Mouse (Mus musculus) embryo, embryonic 11.5 days (tissue): ENCODE measurements around the gene Agtr1a.

Experiments
- DNase-seq: peaks from one replicate; pipeline ENCODE4 v3.0.0-alpha.2; 2012; ENCODE audit warnings: low read depth, low spot score

Gene Agtr1a

GRCm38 (mm10) chr13:30336148-30336801, at the start of gene Agtr1a:
Agtr1a (plus strand) TSS chr13:30336441.
- peak; percentile 47 for DNase-seq

- no peak for DNase-seq
Observed at GRCm38 (mm10) chr13:30310221-30310620, 26.0 kb upstream of the Agtr1a start.

DNA sequence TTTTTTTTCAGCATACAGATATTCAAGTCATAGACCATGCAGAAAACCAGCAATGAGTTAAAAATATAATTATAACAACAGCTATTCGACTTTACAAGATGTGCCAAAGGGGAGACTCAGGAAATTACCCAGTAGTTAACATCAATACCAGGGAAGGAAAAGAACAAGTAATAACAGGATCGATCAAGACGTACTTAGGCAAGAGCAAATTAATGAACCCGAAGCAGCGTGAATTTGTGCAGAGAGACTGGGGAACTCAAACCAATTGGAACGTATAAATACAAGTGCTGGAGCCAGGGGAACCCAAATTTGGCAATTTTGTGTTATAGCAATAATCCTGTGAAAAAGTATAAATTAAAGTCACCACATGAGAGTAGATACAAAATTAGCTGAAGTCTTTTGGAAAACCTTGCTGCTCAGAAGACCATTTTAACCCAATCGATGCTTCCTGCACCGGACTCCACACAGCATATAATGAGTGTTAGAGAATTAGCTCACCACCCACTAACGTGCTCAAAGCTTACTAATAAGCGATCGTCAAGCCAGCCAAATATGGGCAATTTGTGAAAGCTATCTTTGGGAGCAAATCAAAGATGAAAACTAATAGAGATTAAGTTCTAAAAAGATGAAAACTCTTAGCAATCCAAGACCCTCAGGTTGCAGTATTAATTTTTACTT, 11.4 kb upstream of the Agtr1a start:
- DNase-seq = no peak

DNA sequence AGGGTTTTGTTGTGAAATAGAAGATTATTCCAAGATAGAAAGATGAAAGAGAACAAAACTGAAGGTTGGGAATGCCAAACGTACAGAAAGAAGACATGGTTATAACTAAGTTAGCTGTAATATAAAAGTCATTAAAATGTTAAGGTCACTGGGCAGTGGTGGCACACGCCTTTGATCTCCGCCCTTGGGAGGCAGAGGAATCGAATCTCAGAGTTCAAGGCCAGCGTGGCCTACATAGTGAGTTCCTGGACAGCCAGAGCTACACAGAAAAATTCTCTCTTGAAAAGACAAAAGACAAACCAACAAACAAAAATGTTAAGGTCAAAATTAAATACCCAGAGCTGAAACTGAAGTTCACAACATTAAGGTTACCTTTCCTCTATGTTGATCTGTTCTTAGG, 5.2 kb upstream of the Agtr1a start:
- DNase-seq = no peak

GRCm38 (mm10) chr13:30331851-30332250, 4.4 kb upstream of the Agtr1a start:
- no peak for DNase-seq

DNA sequence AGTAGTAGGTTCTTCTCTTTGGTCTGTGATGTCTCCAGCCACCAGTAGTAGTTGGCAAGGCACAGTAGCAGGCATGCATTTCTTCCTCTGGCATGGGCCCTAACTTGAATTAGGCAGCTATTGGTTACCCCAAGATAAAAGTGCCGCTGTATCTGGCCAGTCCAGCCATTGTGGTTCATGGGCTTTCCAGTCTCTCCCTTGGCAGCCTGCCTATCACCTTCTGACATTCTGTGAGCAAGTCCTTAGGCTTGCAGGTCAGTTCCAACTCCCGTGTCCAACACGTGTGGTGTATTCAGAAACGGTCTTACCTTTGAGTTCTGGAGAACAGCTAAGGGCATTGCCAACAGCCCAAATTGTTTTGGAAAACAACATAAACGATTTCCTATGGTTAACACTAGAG, 3.7 kb upstream of the Agtr1a start:
- no peak for DNase-seq

- no peak for DNase-seq
Observed at GRCm38 (mm10) chr13:30334667-30335066, 1.6 kb upstream of the Agtr1a start.

- DNase-seq = no peak
Observed at GRCm38 (mm10) chr13:30336913-30337312, 672 bp downstream of the Agtr1a start.

- no peak for DNase-seq
Observed at GRCm38 (mm10) chr13:30337646-30338045, 1.4 kb downstream of the Agtr1a start.

- DNase-seq = no peak
Observed at GRCm38 (mm10) chr13:30338576-30338975, 2.3 kb downstream of the Agtr1a start.

GRCm38 (mm10) chr13:30339927-30340326, 3.7 kb downstream of the Agtr1a start:
- DNase-seq = no peak

- DNase-seq = no peak
Observed at GRCm38 (mm10) chr13:30341987-30342898, 6.0 kb downstream of the Agtr1a start.

DNA sequence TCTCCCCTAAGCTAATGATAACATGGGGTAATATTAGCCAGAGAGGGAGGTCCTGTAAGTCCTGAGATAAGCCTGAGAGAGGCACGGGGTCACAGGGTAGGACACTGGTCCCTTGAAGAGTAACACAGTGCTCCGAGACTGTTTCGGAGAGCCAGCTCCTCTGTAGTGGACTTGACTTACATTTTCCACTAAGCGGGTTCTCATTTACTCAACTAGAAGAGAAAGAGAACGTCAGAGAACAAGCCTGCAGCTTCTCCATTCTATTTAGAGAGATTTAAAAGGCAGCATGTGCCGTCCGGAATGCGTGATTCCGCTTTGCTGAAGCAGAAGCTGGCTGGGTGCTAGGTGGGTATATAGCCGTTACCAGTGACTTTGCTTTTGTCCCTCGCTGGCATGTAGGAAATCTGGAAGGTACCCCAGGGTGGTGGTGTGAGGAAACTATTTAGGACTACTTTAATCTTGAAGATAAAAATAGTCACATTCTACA, 9.2 kb downstream of the Agtr1a start:
- DNase-seq = no peak

GRCm38 (mm10) chr13:30346881-30347280, 10.6 kb downstream of the Agtr1a start:
- DNase-seq = no peak

- DNase-seq = no peak
Observed at GRCm38 (mm10) chr13:30348306-30348705, 12.1 kb downstream of the Agtr1a start.

GRCm38 (mm10) chr13:30351966-30352365, 15.7 kb downstream of the Agtr1a start:
- no peak for DNase-seq

- DNase-seq = no peak
Observed at GRCm38 (mm10) chr13:30354991-30355580, 18.8 kb downstream of the Agtr1a start.

GRCm38 (mm10) chr13:30355979-30356378, 19.7 kb downstream of the Agtr1a start:
- no peak for DNase-seq

DNA sequence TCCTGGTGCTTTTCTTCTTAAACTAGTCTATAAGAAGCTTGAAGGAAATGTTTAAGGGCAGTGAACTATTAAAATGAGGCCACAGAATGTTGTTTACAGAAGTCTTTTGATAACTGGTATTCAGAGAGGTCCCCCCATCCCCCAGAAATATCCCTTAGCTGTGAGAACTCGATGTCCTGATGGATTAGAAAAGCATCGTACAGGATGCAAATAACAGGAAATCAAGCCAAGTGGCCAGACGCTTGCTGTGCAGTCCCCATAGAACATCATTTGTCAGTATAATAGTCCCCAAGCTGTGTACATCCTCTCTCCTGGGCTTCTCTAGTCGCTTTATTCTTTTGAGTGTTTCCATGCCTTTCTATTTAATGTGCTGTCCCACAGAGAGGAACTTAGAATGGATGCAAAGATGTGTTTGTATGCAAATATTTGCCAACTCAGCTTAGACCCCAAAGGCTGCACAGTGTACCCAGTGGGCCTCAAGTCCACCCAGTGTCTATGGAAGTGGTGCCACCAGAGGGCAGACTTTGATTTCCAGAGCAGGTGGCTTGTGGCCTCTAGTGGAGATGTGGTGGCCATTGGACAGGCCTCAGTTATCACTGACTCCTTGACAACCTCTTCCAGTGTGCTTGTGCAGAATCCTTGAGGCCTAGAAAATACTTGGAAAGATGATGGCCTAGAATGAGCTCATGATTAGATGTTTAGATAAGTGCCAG, 22.4 kb downstream of the Agtr1a start:
- no peak for DNase-seq

GRCm38 (mm10) chr13:30359886-30360285, 23.6 kb downstream of the Agtr1a start:
- no peak for DNase-seq

- no peak for DNase-seq
Observed at GRCm38 (mm10) chr13:30361002-30361401, 24.8 kb downstream of the Agtr1a start.
